Mouse (Mus musculus) small intestine, adult 2 months (tissue): ENCODE results near the gene Rnf215. TPM values are rescaled to one million over a fixed set of nuclear protein-coding genes. Genes with fewer than 3 reads are reported as not detected.

Experiments
- H3K27ac ChIP-seq: fragments of 200-500 bp; 2 replicates; pipeline ENCODE4 v1.5.1; 2012; ENCODE audit warnings: low read depth, low read length, control low read depth, inconsistent platforms; ENCODE audit not compliant: insufficient read depth
- H3K27me3 ChIP-seq: fragments of 200-500 bp; 2 replicates; pipeline ENCODE4 v1.6.1; 2012; ENCODE audit warnings: mild to moderate bottlenecking, moderate library complexity, low read length, inconsistent platforms; ENCODE audit not compliant: control insufficient read depth, insufficient read depth
- H3K36me3 ChIP-seq: fragments of 200-500 bp; 2 replicates; pipeline ENCODE4 v1.6.1; 2012; ENCODE audit warnings: mild to moderate bottlenecking, low read length, control low read depth, inconsistent platforms; ENCODE audit not compliant: control insufficient read depth, insufficient read depth
- H3K4me1 ChIP-seq: fragments of 200-500 bp; 2 replicates; pipeline ENCODE4 v1.6.1; 2012; ENCODE audit warnings: low read length, inconsistent platforms, mixed read lengths; ENCODE audit not compliant: control insufficient read depth, insufficient read depth, insufficient read length
- H3K4me3 ChIP-seq: fragments of 200-500 bp; 2 replicates; pipeline ENCODE4 v1.5.1; 2012; ENCODE audit warnings: low read depth, mild to moderate bottlenecking, control low read depth, inconsistent platforms, low read length, moderate library complexity
- CTCF ChIP-seq: fragments of 200-500 bp; IDR thresholded peaks from 2 replicates; pipeline ENCODE4 v1.5.1; 2012; ENCODE audit warnings: low read depth, mild to moderate bottlenecking, control low read depth, inconsistent platforms, low read length, moderate library complexity, mixed read lengths; ENCODE audit not compliant: insufficient replicate concordance, insufficient read length; ENCODE audit errors: extremely low read depth
- POLR2A ChIP-seq: fragments of 200-500 bp; IDR thresholded peaks from 2 replicates; pipeline ENCODE4 v1.6.1; 2012; ENCODE audit warnings: low read depth, mild to moderate bottlenecking, control low read depth, inconsistent platforms, low read length, moderate library complexity
- WGBS: fragments of 180-500 bp; shearing (Covaris S2); methylation state at CpG from one replicate; pipeline ENCODE4 v1.1.7; 2018; 5-methylcytosine and 5-hydroxymethylcytosine counted together
- polyA plus RNA-seq: library from polyadenylated mRNA; depleted of rRNA; stranded (reverse); fragments of >200 nt; gene quantifications from 2 replicates; pipeline ENCODE4 v1.2.3, GENCODE M21; 2012

Rnf215 gene
- polyA plus RNA-seq, 1 experiment: 20.6 TPM

DNA sequence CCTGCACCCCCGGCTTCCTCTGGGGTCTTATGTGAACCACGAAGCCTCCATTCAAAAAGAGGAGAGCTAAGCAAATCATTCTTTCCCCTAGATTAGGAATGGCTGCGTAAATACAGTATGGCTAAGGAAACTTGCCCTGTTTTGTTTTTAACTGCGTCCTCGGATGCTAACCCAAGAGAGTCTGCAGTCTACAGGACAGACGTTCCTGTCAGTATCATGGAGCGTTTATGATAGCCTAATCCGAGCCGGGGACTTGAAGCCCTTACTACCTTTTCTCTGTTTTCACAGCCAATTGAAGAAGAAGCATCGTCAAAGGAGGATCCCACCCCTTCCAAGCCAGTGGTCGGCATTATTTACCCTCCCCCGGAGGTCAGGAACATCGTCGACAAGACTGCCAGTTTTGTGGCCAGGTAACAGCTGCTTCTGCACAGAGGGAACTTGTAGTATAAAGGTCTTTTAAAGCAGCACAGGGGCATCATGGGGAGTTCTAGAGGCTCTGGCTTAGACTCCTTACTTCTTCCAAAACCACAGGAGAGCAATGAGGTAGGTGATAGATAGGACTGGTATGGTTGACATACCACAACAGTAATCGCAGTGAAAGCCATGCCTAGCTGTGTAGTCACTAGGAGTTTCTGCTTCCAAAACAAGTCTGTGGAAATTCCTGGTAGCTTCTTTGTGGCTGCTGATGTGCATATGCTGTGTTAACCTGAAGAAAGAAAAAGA, 25.9 kb downstream of the Rnf215 start:
- WGBS: 3% methylated on average over 15 of the region's 15 CpGs
- Histone ChIP-seq H3K27me3 (no peaks in the 10 kb centered on the region), H3K4me1 (peaks cover 4% of the 10 kb centered on the region; the same call in 1 of the 2 replicates), H3K4me3 (peak overlapping the region; percentile 87), H3K27ac (peak overlapping the region; percentile 75), H3K36me3 (peaks cover 25% of the 10 kb centered on the region)
- no peak for TF ChIP-seq POLR2A

GRCm38 (mm10) chr11:4164701-4165100, 29.7 kb downstream of the Rnf215 start:
- Histone ChIP-seq H3K36me3 (peaks cover 57% of the 10 kb centered on the region), H3K27me3 (no peaks in the 10 kb centered on the region)
- 82% methylated on average over 2 of the region's 2 CpGs for WGBS

GRCm38 (mm10) chr11:4166467-4167090, 31.6 kb downstream of the Rnf215 start:
- H3K36me3 ChIP-seq: peaks cover 71% of the 10 kb centered on the region
- 75% methylated on average over 7 of the region's 7 CpGs for WGBS
- H3K27me3 ChIP-seq: no peaks in the 10 kb centered on the region
- 0 out of 2 replicates have a peak, but pooled peaks cover 2% of the 10 kb centered on the region for H3K4me1 ChIP-seq
- no peak overlapping the region for H3K4me3 ChIP-seq
- no peak overlapping the region for H3K27ac ChIP-seq
- no peak for TF ChIP-seq CTCF
- TF ChIP-seq POLR2A: no peak

More at GRCm38 (mm10) chr11:4164701-4165100, 29.7 kb downstream of the Rnf215 start:
- Histone ChIP-seq H3K4me3 (no peak overlapping the region), H3K27ac (no peak overlapping the region), H3K4me1 (peaks cover 4% of the 10 kb centered on the region; the same call in 1 of the 2 replicates)
- no peak for TF ChIP-seq CTCF
- TF ChIP-seq POLR2A: no peak

GRCm38 (mm10) chr11:4174586-4174985, 39.6 kb downstream of the Rnf215 start:
- H3K4me1 ChIP-seq: no peaks in the 10 kb centered on the region
- no peak overlapping the region for H3K27ac ChIP-seq
- H3K27me3 ChIP-seq: no peaks in the 10 kb centered on the region
- no peak for TF ChIP-seq CTCF
- no peak for TF ChIP-seq POLR2A
- H3K36me3 ChIP-seq: peaks cover 95% of the 10 kb centered on the region
- H3K4me3 ChIP-seq: no peak overlapping the region
- WGBS: 71% methylated on average over 5 of the region's 5 CpGs

DNA sequence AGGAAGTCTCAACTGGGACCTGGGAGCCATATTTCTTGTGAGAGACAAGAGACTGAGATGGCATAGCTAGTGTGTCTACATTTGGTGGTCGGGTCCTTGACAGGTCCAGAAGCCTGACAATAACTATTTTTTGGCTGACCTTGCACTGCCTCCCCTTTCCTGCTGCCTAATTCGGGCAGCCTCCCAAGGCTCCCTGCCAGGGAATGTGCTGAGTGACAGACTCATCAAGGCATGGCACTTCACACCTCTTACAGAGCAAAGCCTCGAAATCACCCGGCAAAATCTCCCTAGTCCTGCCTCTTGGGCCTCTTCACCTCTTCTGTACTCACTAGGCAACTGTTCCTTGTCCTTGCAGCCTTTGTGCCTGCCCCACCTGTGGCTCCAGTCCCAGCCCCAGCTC, 42.7 kb downstream of the Rnf215 start:
- Histone ChIP-seq H3K27me3 (no peaks in the 10 kb centered on the region), H3K4me3 (no peak overlapping the region), H3K27ac (no peak overlapping the region), H3K36me3 (peaks cover 89% of the 10 kb centered on the region), H3K4me1 (no peaks in the 10 kb centered on the region)
- WGBS: 79% methylated on average over 4 of the region's 4 CpGs
- TF ChIP-seq POLR2A (no peak), CTCF (no peak)

GRCm38 (mm10) chr11:4182061-4182460, 47.1 kb downstream of the Rnf215 start:
- 56% methylated on average over 1 of the region's 1 CpGs for WGBS
- Histone ChIP-seq H3K27me3 (no peaks in the 10 kb centered on the region), H3K4me3 (no peak overlapping the region), H3K4me1 (no peaks in the 10 kb centered on the region), H3K27ac (no peak overlapping the region), H3K36me3 (peaks cover 46% of the 10 kb centered on the region)
- TF ChIP-seq POLR2A: no peak

DNA sequence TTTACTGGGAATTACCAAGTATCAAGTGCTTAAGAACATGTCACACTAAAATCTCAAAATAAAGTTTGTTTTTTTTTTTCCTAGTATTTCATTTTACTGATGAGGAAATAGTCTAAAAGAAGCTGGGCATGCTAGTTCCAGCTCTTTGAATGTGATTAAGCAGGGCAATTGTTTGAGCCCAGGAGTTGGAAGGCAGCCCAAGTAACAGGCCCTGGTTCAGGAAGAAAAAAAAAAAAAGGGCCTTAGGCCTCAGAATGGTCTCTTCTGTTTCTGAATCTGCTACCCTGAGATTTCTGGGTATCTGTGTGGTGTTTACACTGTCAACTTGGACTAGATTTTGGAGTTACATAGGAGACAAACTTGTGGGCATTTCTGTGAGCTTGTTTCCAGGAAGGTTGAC, 48.5 kb downstream of the Rnf215 start:
- Histone ChIP-seq H3K27ac (no peak overlapping the region), H3K36me3 (peaks cover 32% of the 10 kb centered on the region), H3K4me1 (peaks cover 5% of the 10 kb centered on the region; the same call in 1 of the 2 replicates), H3K4me3 (no peak overlapping the region), H3K27me3 (no peaks in the 10 kb centered on the region)
- TF ChIP-seq POLR2A: no peak
- TF ChIP-seq CTCF: no peak
